10 mouse cellular contexts compared by ENCODE assay signal in genomic region chr7:133793248-133794131, GRCm38 (mm10). TPM values are rescaled to one million over a fixed set of nuclear protein-coding genes. Genes with fewer than 3 reads are reported as not detected.
DNase-seq lines count a peak whose midpoint lies in the region; ATAC-seq and TF ChIP-seq lines count a peak whose summit lies in the region.
"Had no signal": no experiment of that assay in that cellular context is flagged by ENCODE, and none has a peak within 500 bp of the region (broad histone marks: within the 10 kb centered on the region; RNA-seq: fewer than 3 reads in every experiment).

No protein-coding gene starts in this region.

- no peak for TF ChIP-seq RAD21 in MEL (IDR thresholded peaks at IDR 0.05; ENCODE audit: low read depth, low read length)

- H3K27ac ChIP-seq in heart, embryonic 10.5 days: no peak overlapping the region
- no peak overlapping the region for H3K27ac ChIP-seq in MEL (ENCODE audit: control insufficient read depth, low read depth, low read length)
- H3K27ac ChIP-seq in cerebellum, adult 2 months (ENCODE audit: insufficient read depth, low read length): peak overlapping the region; percentile 51
- H3K27ac ChIP-seq in intestine, embryonic 15.5 days: no peak overlapping the region
- H3K27ac ChIP-seq in lung, postnatal 0 days (ENCODE audit: low read length): no peak overlapping the region
- H3K27ac ChIP-seq in forebrain, embryonic 10.5 days: no peak overlapping the region
- H3K27ac ChIP-seq: heart, embryonic 13.5 days had no signal

- no peak for TF ChIP-seq CTCF in MEL (IDR thresholded peaks at IDR 0.05 in 2 of 3, conservative IDR thresholded peaks at IDR 0.05 in 1 of 3; ENCODE audit: control insufficient read depth in 1 of 3, insufficient read depth in 1 of 3, low read depth in 2 of 3, low read length in 3 of 3, poor library complexity in 1 of 3, severe bottlenecking in 1 of 3)
- no peak for TF ChIP-seq CTCF in cerebellum, adult 2 months (IDR thresholded peaks at IDR 0.05; ENCODE audit: borderline replicate concordance, insufficient read depth, low read depth, low read length)
- TF ChIP-seq CTCF in lung, postnatal 0 days (IDR thresholded peaks at IDR 0.05): no peak

- peak; percentile 49 for ATAC-seq in intestine, embryonic 15.5 days
- peak; percentile 83 for ATAC-seq in lung, postnatal 0 days

- 55% methylated on average over 10 of the region's 10 CpGs for WGBS in heart, embryonic 10.5 days
- 14% methylated on average over 10 of the region's 10 CpGs for WGBS in cerebellum, adult 2 months
- 53% methylated on average over 10 of the region's 10 CpGs for WGBS in intestine, embryonic 15.5 days
- WGBS in lung, postnatal 0 days: 40% methylated on average over 10 of the region's 10 CpGs
- WGBS in forebrain, embryonic 10.5 days: 87% methylated on average over 10 of the region's 10 CpGs

- H3K27me3 ChIP-seq in heart, embryonic 10.5 days (ENCODE audit: insufficient read depth, poor library complexity, severe bottlenecking): no peaks in the 10 kb centered on the region
- H3K27me3 ChIP-seq in MEL (ENCODE audit: control insufficient read depth in 1 of 2, insufficient read depth in 2 of 2, low read length in 2 of 2): no peaks in the 10 kb centered on the region
- no peaks in the 10 kb centered on the region for H3K27me3 ChIP-seq in cerebellum, adult 2 months (ENCODE audit: control insufficient read depth, insufficient read depth, low read length)
- H3K27me3 ChIP-seq in intestine, embryonic 15.5 days (replicated peaks): no peaks in the 10 kb centered on the region
- H3K27me3 ChIP-seq in lung, postnatal 0 days (replicated peaks; ENCODE audit: insufficient read depth, low read length): no peaks in the 10 kb centered on the region
- H3K27me3 ChIP-seq in forebrain, embryonic 10.5 days (ENCODE audit: poor library complexity, severe bottlenecking): no peaks in the 10 kb centered on the region
- H3K27me3 ChIP-seq: heart, embryonic 13.5 days had no signal

- TF ChIP-seq EP300 in MEL (IDR thresholded peaks at IDR 0.05; ENCODE audit: low read depth in 1 of 2, low read length in 2 of 2): no peak
- no peak for TF ChIP-seq EP300 in lung, postnatal 0 days (IDR thresholded peaks at IDR 0.05)

- peak; percentile 49 for DNase-seq in heart, adult 8-10 months (ENCODE audit: low spot score)
- DNase-seq in heart, embryonic 10.5 days (ENCODE audit: low spot score): no peak
- no peak for DNase-seq in MEL (ENCODE audit: low read depth, low spot score)
- peak; percentile 75 to 89 for DNase-seq in cerebellum, adult 2 months
- DNase-seq in lung, postnatal 0 days (ENCODE audit: low spot score): peak; percentile 58
- no peak for DNase-seq in spleen, postnatal 10 days (ENCODE audit: low spot score in 2 of 2)
- DNase-seq in forebrain, embryonic 10.5 days (ENCODE audit: extremely low spot score, low spot score): no peak

- no peaks in the 10 kb centered on the region for H3K9me3 ChIP-seq in heart, embryonic 10.5 days
- no peaks in the 10 kb centered on the region for H3K9me3 ChIP-seq in MEL (replicated peaks; ENCODE audit: insufficient read depth, low read length)
- no peaks in the 10 kb centered on the region for H3K9me3 ChIP-seq in intestine, embryonic 15.5 days
- no peaks in the 10 kb centered on the region for H3K9me3 ChIP-seq in lung, postnatal 0 days (ENCODE audit: low read length)
- H3K9me3 ChIP-seq in forebrain, embryonic 10.5 days: no peaks in the 10 kb centered on the region
- H3K9me3 ChIP-seq: heart, embryonic 13.5 days had no signal

- no peak overlapping the region for H3K4me3 ChIP-seq in heart, embryonic 10.5 days
- no peak overlapping the region for H3K4me3 ChIP-seq in MEL (ENCODE audit: control insufficient read depth in 1 of 2, insufficient read depth in 1 of 2, low read depth in 2 of 2, low read length in 2 of 2)
- H3K4me3 ChIP-seq in cerebellum, adult 2 months (replicated peaks; ENCODE audit: insufficient read depth, low read depth, low read length): no peak overlapping the region
- H3K4me3 ChIP-seq in intestine, embryonic 15.5 days (replicated peaks): no peak overlapping the region
- no peak overlapping the region for H3K4me3 ChIP-seq in lung, postnatal 0 days (ENCODE audit: low read depth, low read length)
- no peak overlapping the region for H3K4me3 ChIP-seq in forebrain, embryonic 10.5 days
- H3K4me3 ChIP-seq: heart, embryonic 13.5 days; megakaryocyte, embryonic 14.5 days had no signal

- TF ChIP-seq POLR2A in MEL (IDR thresholded peaks at IDR 0.05; ENCODE audit: control insufficient read depth in 1 of 2, insufficient read depth in 1 of 2, low read depth in 1 of 2, low read length in 2 of 2, poor library complexity in 1 of 2): no peak
- TF ChIP-seq POLR2A in cerebellum, adult 2 months (IDR thresholded peaks at IDR 0.05; ENCODE audit: borderline replicate concordance, insufficient read depth, low read length): no peak

- no peaks in the 10 kb centered on the region for H3K79me2 ChIP-seq in MEL (ENCODE audit: control insufficient read depth, insufficient read depth, low read length, poor library complexity)

- no peak overlapping the region for H3K9ac ChIP-seq in MEL (ENCODE audit: control insufficient read depth, low read depth, low read length, poor library complexity, severe bottlenecking)
- H3K9ac ChIP-seq in intestine, embryonic 15.5 days: no peak overlapping the region
- no peak overlapping the region for H3K9ac ChIP-seq in lung, postnatal 0 days (replicated peaks; ENCODE audit: low read depth)
- H3K9ac ChIP-seq: heart, embryonic 13.5 days had no signal

- peaks cover 9% of the 10 kb centered on the region; the same call in 1 of the 2 replicates for H3K4me1 ChIP-seq in heart, embryonic 10.5 days
- H3K4me1 ChIP-seq in MEL (ENCODE audit: control insufficient read depth in 1 of 2, insufficient read depth in 2 of 2, low read length in 2 of 2): peaks cover 5% of the 10 kb centered on the region in 2 experiments
- H3K4me1 ChIP-seq in cerebellum, adult 2 months (ENCODE audit: control insufficient read depth, insufficient read depth, low read length): peaks cover 24% of the 10 kb centered on the region
- H3K4me1 ChIP-seq in intestine, embryonic 15.5 days (replicated peaks): peaks cover 17% of the 10 kb centered on the region
- H3K4me1 ChIP-seq in lung, postnatal 0 days (ENCODE audit: insufficient read depth, low read depth, low read length): no peaks in the 10 kb centered on the region; the same call in 1 of the 2 replicates
- H3K4me1 ChIP-seq in forebrain, embryonic 10.5 days: no peaks in the 10 kb centered on the region
- H3K4me1 ChIP-seq: megakaryocyte, embryonic 14.5 days had no signal

- no peaks in the 10 kb centered on the region for H3K36me3 ChIP-seq in heart, embryonic 10.5 days
- peaks cover 0 to under 1% of the 10 kb centered on the region in 2 experiments; a peak in 2 of 4 replicates for H3K36me3 ChIP-seq in MEL (ENCODE audit: control insufficient read depth in 1 of 2, insufficient read depth in 2 of 2, low read length in 2 of 2)
- no peaks in the 10 kb centered on the region for H3K36me3 ChIP-seq in intestine, embryonic 15.5 days
- H3K36me3 ChIP-seq in lung, postnatal 0 days (ENCODE audit: insufficient read depth, low read length): no peaks in the 10 kb centered on the region
- H3K36me3 ChIP-seq in forebrain, embryonic 10.5 days (replicated peaks): no peaks in the 10 kb centered on the region
- H3K36me3 ChIP-seq: heart, embryonic 13.5 days had no signal

- H3K4me2 ChIP-seq in intestine, embryonic 15.5 days (replicated peaks): no peak overlapping the region
- H3K4me2 ChIP-seq in lung, postnatal 0 days (replicated peaks; ENCODE audit: low read depth, low read length): no peak overlapping the region
- H3K4me2 ChIP-seq: heart, embryonic 13.5 days had no signal

TF ChIP-seq in MEL, 35 proteins besides CTCF, POLR2A, EP300 and RAD21:
- no peak for TF ChIP-seq SIN3A (IDR thresholded peaks at IDR 0.05; ENCODE audit: low read length)
- 0 out of 2 replicates have a peak, but pooled peaks have one; percentile 20 for TF ChIP-seq ZNF384 (IDR thresholded peaks at IDR 0.05; ENCODE audit: low read depth, low read length)

RNA-seq across cellular contexts. Expression of gene Dhx32, which starts 11.0 kb away (rescaled TPM):
- 10 to 100 TPM; 42.9 to 61.1 (median 50.7) TPM for total RNA-seq in heart, adult 8-10 months (2022)
- polyA plus RNA-seq in heart, embryonic 10.5 days (2016; fragmentation: Nextera tagmentation; extraction: Ambion mirVana): 25.7 and 33.6 TPM in 2 replicates
- total RNA-seq in MEL (2012; rRNA removed): 23.9 and 27.1 TPM in 2 replicates
- 10 to 100 TPM in 1 of 2 experiments, not detected in 1; 25.6 TPM for polyA plus RNA-seq in MEL (2012; ENCODE audit: insufficient read depth in 1 of 2, insufficient read length in 2 of 2, low read depth in 1 of 2, low replicate concordance in 2 of 2, missing spikeins in 1 of 2)
- 25.3 and 29.6 TPM in 2 replicates for polyA plus RNA-seq in cerebellum, adult 2 months (2012; rRNA removed)
- polyA plus RNA-seq in intestine, embryonic 15.5 days (2015; fragmentation: Nextera tagmentation; extraction: Ambion mirVana): 76.2 and 77.3 TPM in 2 replicates
- polyA plus RNA-seq in lung, postnatal 0 days (2015; fragmentation: Nextera tagmentation; extraction: Ambion mirVana): 22.0 and 25.1 TPM in 2 replicates
- 79.9 and 85.4 TPM in 2 replicates for polyA plus RNA-seq in forebrain, embryonic 10.5 days (2016; fragmentation: Nextera tagmentation; extraction: Ambion mirVana)

RNA-seq across cellular contexts. Expression of gene Fank1, which starts 16.8 kb away (rescaled TPM):
- total RNA-seq in heart, adult 8-10 months (2022): not detected
- polyA plus RNA-seq in heart, embryonic 10.5 days (2016; fragmentation: Nextera tagmentation; extraction: Ambion mirVana): 0.30 TPM in 1 of 2 replicates, not detected in the other
- total RNA-seq in MEL (2012; rRNA removed): 0.88 and 1.8 TPM in 2 replicates
- polyA plus RNA-seq in MEL (2012; ENCODE audit: insufficient read depth in 1 of 2, insufficient read length in 2 of 2, low read depth in 1 of 2, low replicate concordance in 2 of 2, missing spikeins in 1 of 2): under 1 TPM in 1 of 2 experiments, not detected in 1; 0.17 TPM
- polyA plus RNA-seq in cerebellum, adult 2 months (2012; rRNA removed): 1.5 and 1.6 TPM in 2 replicates
- 0.83 and 1.1 TPM in 2 replicates for polyA plus RNA-seq in intestine, embryonic 15.5 days (2015; fragmentation: Nextera tagmentation; extraction: Ambion mirVana)
- 6.8 and 6.9 TPM in 2 replicates for polyA plus RNA-seq in lung, postnatal 0 days (2015; fragmentation: Nextera tagmentation; extraction: Ambion mirVana)
- polyA plus RNA-seq in forebrain, embryonic 10.5 days (2016; fragmentation: Nextera tagmentation; extraction: Ambion mirVana): 0.57 and 1.0 TPM in 2 replicates
- polyA plus RNA-seq: heart, embryonic 13.5 days had no signal

Comparison
In these comparisons a context has a peak if more than half of its experiments do, and no peak if none do; other contexts are left out.
1. DNase-seq: peak in heart, adult 8-10 months (single experiment), cerebellum, adult 2 months (2 of 2) and lung, postnatal 0 days (single experiment); none in heart, embryonic 10.5 days (single experiment), MEL (single experiment), spleen, postnatal 10 days (0 of 2) and forebrain, embryonic 10.5 days (single experiment).